Mouse (Mus musculus) small intestine, adult 2 months (tissue): ENCODE results near the gene Rpusd4.

Experiments used
- CTCF ChIP-seq: fragments of 200-500 bp; IDR thresholded peaks from 2 replicates; pipeline ENCODE4 v1.5.1; 2012; ENCODE audit warnings: low read depth, mild to moderate bottlenecking, control low read depth, inconsistent platforms, low read length, moderate library complexity, mixed read lengths; ENCODE audit not compliant: insufficient replicate concordance, insufficient read length; ENCODE audit errors: extremely low read depth
- POLR2A ChIP-seq: fragments of 200-500 bp; IDR thresholded peaks from 2 replicates; pipeline ENCODE4 v1.6.1; 2012; ENCODE audit warnings: low read depth, mild to moderate bottlenecking, control low read depth, inconsistent platforms, low read length, moderate library complexity

GRCm38 (mm10) chr9:35318537-35319172 lies 51.0 kb downstream of the Rpusd4 start:
- TF ChIP-seq POLR2A (no peak), CTCF (no peak)
